Mouse (Mus musculus): ENCODE measurements around the gene Grk1. TPM values are rescaled to one million over a fixed set of nuclear protein-coding genes. Genes with fewer than 3 reads are reported as not detected.
A peak's percentile ranks its signal among the peaks of the same experiment; 100 is the strongest.

Gene Grk1
- total RNA-seq (2021), result under 1 TPM in 1 of 2 experiments, not detected in 1; 0.03 TPM
- long read RNA-seq, experiment 1, result 0 reads
- long read RNA-seq, experiment 2, result 0 reads

- DNase-seq, result no peak
These were observed at the start of gene Grk1 for GRCm38 (mm10) chr8:13404666-13405131. Gene Grk1 (plus strand): TSS chr8:13405081.

GRCm38 (mm10) chr8:13356221-13356620 is 48.7 kb upstream of the Grk1 start:
- DNase-seq, result no peak

DNA sequence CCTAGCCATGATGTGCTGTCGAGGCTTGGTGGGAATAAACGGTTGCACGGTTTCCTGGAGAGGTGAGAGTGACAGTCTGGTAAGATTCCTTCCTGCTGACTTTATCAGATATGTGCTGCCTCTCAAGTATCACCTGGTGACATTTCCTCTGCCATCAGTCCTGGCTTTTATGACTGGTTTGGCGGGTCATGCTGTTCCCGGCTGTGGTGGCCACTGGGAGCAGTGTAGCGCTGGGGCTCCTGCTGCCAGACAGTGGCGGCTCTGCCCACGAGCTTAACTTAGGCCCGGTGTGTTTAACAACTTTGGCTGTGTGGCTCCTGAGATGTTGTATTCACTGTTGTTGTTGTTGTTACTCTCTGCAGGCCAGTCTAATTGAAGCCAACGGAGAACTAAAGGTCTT is 48.2 kb upstream of the Grk1 start:
- no peak for DNase-seq

- no peak for DNase-seq
These were observed 44.7 kb upstream of the Grk1 start for GRCm38 (mm10) chr8:13360213-13360612.

- no peak for DNase-seq
These were observed 43.0 kb upstream of the Grk1 start for GRCm38 (mm10) chr8:13361865-13362264.

DNA sequence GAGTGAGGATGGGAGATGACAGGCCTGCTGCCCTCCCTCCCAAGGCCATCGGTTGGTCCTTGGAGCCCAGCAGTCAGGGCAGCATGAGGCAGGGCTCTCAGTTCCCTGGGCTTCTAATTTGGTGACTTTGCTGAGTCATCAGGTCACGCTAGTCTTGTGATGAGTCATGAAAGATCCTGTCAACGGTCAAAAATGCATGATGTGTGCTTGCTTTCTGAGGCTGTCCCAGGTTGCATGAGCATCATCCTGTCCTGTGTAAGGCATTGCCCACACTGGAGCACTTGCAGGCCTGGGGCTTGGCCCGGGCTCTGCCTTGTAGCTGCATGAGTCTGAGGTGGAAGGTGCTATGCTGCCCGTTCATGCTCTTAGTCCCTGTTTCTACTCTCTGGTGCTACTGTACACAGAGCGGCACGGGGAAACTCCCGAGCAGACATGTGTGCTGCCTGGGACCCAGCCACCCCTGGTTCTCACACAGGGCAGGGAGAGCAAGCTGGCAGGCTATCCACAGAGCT is 31.7 kb upstream of the Grk1 start:
- DNase-seq, result peak; percentile 57

DNA sequence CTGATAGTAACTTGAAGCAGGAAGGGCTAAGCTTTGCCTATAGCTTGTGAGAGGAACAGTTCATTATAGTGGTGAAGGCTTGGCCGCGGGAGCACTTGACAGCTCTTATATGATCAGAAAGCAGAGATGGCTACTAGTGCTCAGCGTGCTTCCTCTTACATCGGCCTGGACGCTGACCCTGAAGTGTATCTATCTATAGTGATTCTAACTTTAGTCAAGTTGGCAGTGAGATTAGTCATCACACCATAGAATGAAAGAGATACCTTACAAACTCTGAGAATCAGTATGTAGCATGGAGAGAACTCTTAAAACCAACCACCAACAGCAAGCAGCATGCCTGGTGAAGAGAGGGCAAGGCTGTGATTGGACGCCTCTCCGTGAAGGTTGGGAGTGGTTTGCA is 23.3 kb upstream of the Grk1 start:
- DNase-seq, result no peak

- no peak for DNase-seq
These were observed 22.3 kb upstream of the Grk1 start for GRCm38 (mm10) chr8:13382536-13382935.

- DNase-seq, result no peak
These were observed 21.9 kb upstream of the Grk1 start for GRCm38 (mm10) chr8:13382999-13383398.

- no peak for DNase-seq
These were observed 18.5 kb upstream of the Grk1 start for GRCm38 (mm10) chr8:13386366-13386765.

GRCm38 (mm10) chr8:13387728-13388127 is 17.2 kb upstream of the Grk1 start:
- DNase-seq, result no peak

GRCm38 (mm10) chr8:13388744-13389143 is 16.1 kb upstream of the Grk1 start:
- no peak for DNase-seq

DNA sequence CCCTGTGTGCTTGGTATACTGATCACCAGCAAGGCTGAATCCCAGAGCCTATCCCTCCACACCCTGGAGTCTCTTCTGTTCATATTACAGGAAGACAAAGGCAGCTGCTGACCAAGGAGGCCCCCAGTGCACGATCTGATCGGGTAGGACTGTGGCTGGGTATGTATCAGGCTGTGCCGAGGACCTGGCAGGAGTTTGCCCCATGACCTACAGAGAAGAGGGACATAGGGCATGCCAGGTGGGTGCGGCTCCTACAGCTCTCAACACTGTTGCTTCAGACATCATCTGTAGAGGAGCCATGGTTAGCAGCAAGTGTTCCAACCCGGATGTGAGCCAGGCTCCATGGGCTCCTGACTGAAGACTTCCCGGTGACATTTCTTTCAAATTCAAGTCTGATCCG is 11.0 kb upstream of the Grk1 start:
- DNase-seq, result no peak

- DNase-seq, result no peak
These were observed 8.2 kb upstream of the Grk1 start, which contains the start of gene Atp4b for GRCm38 (mm10) chr8:13396725-13397124. Gene Atp4b (minus strand): TSS chr8:13396825.

DNA sequence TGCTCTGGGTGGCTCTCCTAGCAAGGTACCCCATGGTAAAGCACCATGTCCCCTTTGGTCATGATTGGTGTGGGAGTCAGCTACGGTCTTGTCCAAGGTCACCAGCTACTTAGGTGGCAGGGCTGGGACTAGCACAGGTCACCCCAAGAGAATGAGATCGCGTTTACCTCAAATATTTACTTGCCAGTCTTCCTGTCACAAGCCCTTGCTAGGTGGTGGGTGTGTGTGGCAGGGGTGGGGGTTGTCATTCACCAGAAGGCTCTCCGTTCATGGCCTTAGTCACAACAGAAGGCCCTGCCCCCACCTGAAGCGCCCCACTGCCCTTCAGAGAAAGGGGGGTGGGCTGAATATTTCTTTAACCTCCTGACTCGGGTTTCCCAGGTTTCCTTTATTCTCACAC is 1.4 kb upstream of the Grk1 start:
- DNase-seq, result no peak

DNA sequence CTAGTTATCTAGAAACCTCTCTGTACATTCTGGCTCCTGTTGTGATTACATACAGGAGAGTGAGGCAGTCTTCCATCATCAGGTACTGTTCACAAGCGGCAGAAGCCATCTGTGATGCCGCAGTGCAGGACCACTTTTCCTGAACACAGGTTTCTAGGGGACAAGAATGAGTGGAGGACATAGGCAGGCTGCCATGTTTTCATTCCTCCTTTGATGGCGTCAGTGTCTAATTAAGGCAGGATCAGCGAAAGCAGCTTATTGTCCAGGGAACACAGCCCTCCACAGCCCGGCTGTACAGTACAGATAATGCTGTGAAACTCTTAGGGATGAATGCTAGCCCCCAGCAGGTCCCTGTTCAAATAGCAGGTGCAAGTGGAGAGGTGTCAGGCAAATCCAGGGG is 1.1 kb downstream of the Grk1 start:
- DNase-seq, result no peak

- DNase-seq, result peak; percentile 81
These were observed 6.7 kb downstream of the Grk1 start for GRCm38 (mm10) chr8:13411597-13411996.

DNA sequence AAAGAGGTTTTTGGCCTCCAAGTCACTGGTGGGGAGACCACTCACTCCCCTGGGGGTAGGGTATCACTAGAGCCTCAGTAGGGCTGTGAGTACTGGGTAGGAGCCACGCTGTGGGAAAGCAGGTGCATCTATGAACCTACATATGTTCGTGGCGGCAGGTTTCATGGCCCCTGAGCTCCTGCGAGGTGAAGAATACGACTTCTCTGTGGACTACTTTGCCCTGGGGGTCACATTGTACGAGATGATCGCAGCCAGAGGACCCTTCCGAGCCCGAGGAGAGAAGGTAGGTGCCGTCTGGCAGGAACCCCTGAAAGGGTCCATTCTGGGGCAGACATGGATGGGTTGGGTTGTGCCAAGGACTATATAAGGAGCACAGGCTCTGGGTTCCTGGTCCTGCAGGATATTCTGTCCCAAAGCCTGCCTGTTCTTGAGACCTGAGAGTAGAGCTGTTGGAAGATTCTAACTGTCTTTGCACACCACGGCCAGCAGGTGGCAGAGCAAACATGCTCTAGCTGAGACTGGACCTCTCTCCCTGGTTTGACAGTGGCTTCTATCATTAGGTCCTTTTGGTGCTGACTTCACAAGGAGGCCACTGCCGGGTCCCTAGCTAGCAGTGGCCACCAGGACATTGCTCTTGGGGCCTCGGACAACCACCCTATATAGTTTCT is 8.1 kb downstream of the Grk1 start:
- DNase-seq, result peak; percentile 70

DNA sequence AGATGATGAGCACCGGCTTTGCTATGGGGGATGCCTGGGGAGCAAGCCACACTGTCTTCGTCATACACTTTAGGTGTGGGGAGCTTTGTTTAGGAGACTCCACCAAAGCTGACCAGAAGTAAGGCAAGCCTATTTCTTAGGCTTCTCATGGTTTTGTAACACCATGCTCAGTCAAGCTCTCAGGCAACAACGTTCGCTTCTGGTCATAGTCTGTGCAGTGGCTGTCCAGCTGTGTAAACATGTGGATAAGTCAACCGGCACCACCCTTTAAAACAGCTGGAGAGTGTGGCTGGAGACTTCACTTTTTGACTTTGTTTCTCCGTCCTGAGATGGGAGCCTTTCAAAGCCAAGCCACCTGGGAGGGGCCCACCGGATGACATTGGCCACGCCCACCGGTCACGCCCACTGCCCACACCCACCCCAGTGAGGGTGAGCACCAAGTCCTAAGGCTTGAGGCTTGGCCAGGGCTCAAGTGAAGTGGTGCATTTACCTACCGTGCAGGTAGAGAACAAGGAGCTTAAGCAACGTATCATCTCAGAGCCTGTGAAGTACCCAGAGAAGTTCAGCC is 9.0 kb downstream of the Grk1 start:
- no peak for DNase-seq

DNA sequence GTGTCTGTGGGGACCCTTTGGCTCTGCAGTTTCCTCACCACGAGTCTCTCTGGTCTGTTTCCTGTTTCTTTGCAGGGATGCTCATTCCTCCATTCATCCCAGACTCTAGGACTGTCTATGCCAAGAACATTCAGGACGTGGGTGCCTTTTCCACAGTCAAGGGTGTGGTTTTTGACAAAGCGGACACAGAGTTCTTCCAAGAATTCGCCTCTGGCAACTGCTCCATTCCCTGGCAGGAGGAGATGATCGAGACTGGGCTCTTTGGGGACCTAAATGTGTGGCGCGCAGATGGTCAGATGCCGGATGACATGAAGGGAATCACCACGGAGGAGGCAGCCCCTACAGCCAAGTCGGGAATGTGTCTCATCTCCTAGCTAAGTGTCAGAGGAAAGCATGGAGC is 11.0 kb downstream of the Grk1 start:
- no peak for DNase-seq

- DNase-seq, result peak; percentile 29
These were observed 14.3 kb downstream of the Grk1 start for GRCm38 (mm10) chr8:13419111-13419639.

- peak; percentile 70 for DNase-seq
These were observed 16.1 kb downstream of the Grk1 start for GRCm38 (mm10) chr8:13420970-13421369.

DNA sequence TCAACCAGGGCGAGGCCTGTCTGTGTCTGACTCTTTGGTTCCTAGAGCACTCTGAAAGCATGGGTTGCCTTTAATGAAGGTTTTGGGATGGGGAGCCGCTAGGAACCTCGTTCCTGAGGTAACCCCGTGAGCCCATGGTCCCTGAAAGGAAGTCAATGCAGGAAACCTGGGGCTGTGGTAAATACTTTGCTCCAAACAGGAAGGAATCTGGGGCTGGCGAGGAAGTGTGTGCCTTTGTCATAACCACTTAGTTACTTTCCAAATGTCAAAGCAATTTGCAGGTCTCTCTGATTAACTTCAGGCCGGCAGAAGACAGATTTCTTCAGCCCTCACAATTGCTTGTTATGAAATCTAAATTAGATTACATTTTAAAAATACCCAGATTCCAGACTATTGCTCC is 22.5 kb downstream of the Grk1 start:
- no peak for DNase-seq

GRCm38 (mm10) chr8:13428156-13428555 is 23.3 kb downstream of the Grk1 start:
- DNase-seq, result no peak

Data from adrenal gland, postnatal 10 days (tissue).